Mouse (Mus musculus): ENCODE data around the gene Mast3. TPM values are rescaled to one million over a fixed set of nuclear protein-coding genes. Genes with fewer than 3 reads are reported as not detected.

Mast3 gene
- polyA plus RNA-seq, 1 experiment, result 84.2 TPM

GRCm38 (mm10) chr8:70754043-70754870 lies 50.6 kb downstream of the Mast3 start, which contains the start of gene Rab3a:
Rab3a (plus strand) TSS chr8:70754679.
- TF ChIP-seq POLR2A (IDR thresholded peaks at IDR 0.05; ENCODE audit: borderline replicate concordance, extremely low read depth, low read depth, low read length) (peak; percentile 39; the same call in 1 of the 2 replicates), CTCF (IDR thresholded peaks at IDR 0.05; ENCODE audit: insufficient read depth, low read length) (no peak)
- peak; percentile 93 for DNase-seq
- Histone ChIP-seq H3K4me3 (replicated peaks; ENCODE audit: extremely low read depth, low read depth, low read length) (peak within 1 kb of the TSS; percentile 83), H3K4me1 (ENCODE audit: control insufficient read depth, insufficient read depth, low read length) (peaks cover 13% of the 10 kb centered on the region)
- 6% methylated on average over 37 of the region's 37 CpGs for WGBS

GRCm38 (mm10) chr8:70753151-70753550 lies 51.7 kb downstream of the Mast3 start:
- 4% methylated on average over 21 of the region's 21 CpGs for WGBS
- peak overlapping the region; percentile 45 for H3K4me3 ChIP-seq (replicated peaks; ENCODE audit: extremely low read depth, low read depth, low read length)
- peaks cover 13% of the 10 kb centered on the region for H3K4me1 ChIP-seq (ENCODE audit: control insufficient read depth, insufficient read depth, low read length)
- peak; percentile 73; the same call in 1 of the 2 replicates for TF ChIP-seq POLR2A (IDR thresholded peaks at IDR 0.05; ENCODE audit: borderline replicate concordance, extremely low read depth, low read depth, low read length)
- no peak for TF ChIP-seq CTCF (IDR thresholded peaks at IDR 0.05; ENCODE audit: insufficient read depth, low read length)
- peak; percentile 83 for DNase-seq

- H3K4me3 ChIP-seq (replicated peaks; ENCODE audit: extremely low read depth, low read depth, low read length), result no peak overlapping the region
- H3K4me1 ChIP-seq (ENCODE audit: control insufficient read depth, insufficient read depth, low read length), result peaks cover 13% of the 10 kb centered on the region
- WGBS, result 11% methylated on average over 11 of the region's 11 CpGs
- TF ChIP-seq CTCF (IDR thresholded peaks at IDR 0.05; ENCODE audit: insufficient read depth, low read length) (peak; percentile 42; the same call in 1 of the 2 replicates), POLR2A (IDR thresholded peaks at IDR 0.05; ENCODE audit: borderline replicate concordance, extremely low read depth, low read depth, low read length) (no peak)
- DNase-seq, result peak; percentile 83
Observed at GRCm38 (mm10) chr8:70752000-70752764, 52.7 kb downstream of the Mast3 start.

GRCm38 (mm10) chr8:70750128-70750680 lies 54.6 kb downstream of the Mast3 start:
- no peak overlapping the region for H3K4me3 ChIP-seq (replicated peaks; ENCODE audit: extremely low read depth, low read depth, low read length)
- no peak for DNase-seq
- H3K4me1 ChIP-seq (ENCODE audit: control insufficient read depth, insufficient read depth, low read length), result peaks cover 12% of the 10 kb centered on the region
- WGBS, result 81% methylated on average over 13 of the region's 13 CpGs
- TF ChIP-seq POLR2A (IDR thresholded peaks at IDR 0.05; ENCODE audit: borderline replicate concordance, extremely low read depth, low read depth, low read length), result no peak
- TF ChIP-seq CTCF (IDR thresholded peaks at IDR 0.05; ENCODE audit: insufficient read depth, low read length), result no peak

GRCm38 (mm10) chr8:70749097-70749674 lies 55.7 kb downstream of the Mast3 start:
- TF ChIP-seq POLR2A (IDR thresholded peaks at IDR 0.05; ENCODE audit: borderline replicate concordance, extremely low read depth, low read depth, low read length), result no peak
- DNase-seq, result no peak
- WGBS, result 83% methylated on average over 19 of the region's 19 CpGs
- Histone ChIP-seq H3K4me3 (replicated peaks; ENCODE audit: extremely low read depth, low read depth, low read length) (no peak overlapping the region), H3K4me1 (ENCODE audit: control insufficient read depth, insufficient read depth, low read length) (peaks cover 10% of the 10 kb centered on the region)

- no peak overlapping the region for H3K4me3 ChIP-seq (replicated peaks; ENCODE audit: extremely low read depth, low read depth, low read length)
- 84% methylated on average over 23 of the region's 23 CpGs for WGBS
- H3K4me1 ChIP-seq (ENCODE audit: control insufficient read depth, insufficient read depth, low read length), result peaks cover 7% of the 10 kb centered on the region
- no peak for TF ChIP-seq POLR2A (IDR thresholded peaks at IDR 0.05; ENCODE audit: borderline replicate concordance, extremely low read depth, low read depth, low read length)
- TF ChIP-seq CTCF (IDR thresholded peaks at IDR 0.05; ENCODE audit: insufficient read depth, low read length), result no peak
- DNase-seq, result no peak
Observed at GRCm38 (mm10) chr8:70748246-70749096, 56.4 kb downstream of the Mast3 start.

GRCm38 (mm10) chr8:70747211-70747890 lies 57.5 kb downstream of the Mast3 start:
- Histone ChIP-seq H3K4me3 (replicated peaks; ENCODE audit: extremely low read depth, low read depth, low read length) (no peak overlapping the region), H3K4me1 (ENCODE audit: control insufficient read depth, insufficient read depth, low read length) (peaks cover 3% of the 10 kb centered on the region)
- TF ChIP-seq CTCF (IDR thresholded peaks at IDR 0.05; ENCODE audit: insufficient read depth, low read length) (no peak), POLR2A (IDR thresholded peaks at IDR 0.05; ENCODE audit: borderline replicate concordance, extremely low read depth, low read depth, low read length) (no peak)
- 90% methylated on average over 18 of the region's 18 CpGs for WGBS
- DNase-seq, result no peak

GRCm38 (mm10) chr8:70746676-70747075 lies 58.2 kb downstream of the Mast3 start:
- TF ChIP-seq CTCF (IDR thresholded peaks at IDR 0.05; ENCODE audit: insufficient read depth, low read length) (no peak), POLR2A (IDR thresholded peaks at IDR 0.05; ENCODE audit: borderline replicate concordance, extremely low read depth, low read depth, low read length) (no peak)
- no peak for DNase-seq
- WGBS, result 75% methylated on average over 9 of the region's 9 CpGs

More at GRCm38 (mm10) chr8:70746676-70747075, 58.2 kb downstream of the Mast3 start:
- Histone ChIP-seq H3K4me1 (ENCODE audit: control insufficient read depth, insufficient read depth, low read length) (peaks cover 3% of the 10 kb centered on the region), H3K4me3 (replicated peaks; ENCODE audit: extremely low read depth, low read depth, low read length) (no peak overlapping the region)
